11 mouse cellular contexts compared by ENCODE assay signal in the genomic region with DNA sequence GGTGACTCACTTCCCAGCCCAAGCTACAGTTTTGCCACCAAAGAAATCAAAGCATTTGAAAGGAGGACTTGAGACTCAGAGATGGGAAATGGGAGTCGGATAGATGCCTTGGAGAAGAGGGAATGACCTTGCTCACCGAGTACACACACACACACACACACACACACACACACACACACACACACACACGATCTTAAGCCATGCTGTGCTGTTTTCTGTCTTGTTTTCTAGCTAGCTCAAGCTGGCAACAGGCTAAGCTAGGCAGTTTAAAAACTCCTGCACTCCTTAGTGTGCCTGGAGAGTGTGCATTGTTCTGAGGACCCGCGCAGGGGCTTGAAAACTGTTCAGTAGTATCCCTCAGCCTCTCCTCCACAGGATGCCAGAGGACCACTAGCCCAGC. TPM values are rescaled to one million over a fixed set of nuclear protein-coding genes. Genes with fewer than 3 reads are reported as not detected.
DNase-seq lines count a peak whose midpoint lies in the region; ATAC-seq lines count a peak whose summit lies in the region.
"Had no signal": no experiment of that assay in that cellular context is flagged by ENCODE, and none has a peak within 500 bp of the region (broad histone marks: within the 10 kb centered on the region; RNA-seq: fewer than 3 reads in every experiment).

No protein-coding gene starts in this region.

- H3K27ac ChIP-seq in heart, embryonic 15.5 days: no peak overlapping the region
- no peak overlapping the region; the same call in 1 of the 2 replicates for H3K27ac ChIP-seq in embryonic facial prominence, embryonic 13.5 days
- no peak overlapping the region for H3K27ac ChIP-seq in forebrain, embryonic 15.5 days (replicated peaks)
- no peak overlapping the region for H3K27ac ChIP-seq in midbrain, embryonic 14.5 days (replicated peaks; ENCODE audit: low read depth, low read length)

- intact Hi-C loops in heart, postnatal 36 days (cut with DNase I): loop anchor here (2.0 to 10.0 kb wide), 2 partner anchors 31 to 519 kb away; no protein-coding TSS in a partner anchor
- intact Hi-C loops in gastrocnemius, postnatal 14 days (cut with DNase I; ENCODE audit: low total_unique reads): no loop called here

- no peaks in the 10 kb centered on the region for H3K36me3 ChIP-seq in heart, embryonic 15.5 days
- no peaks in the 10 kb centered on the region for H3K36me3 ChIP-seq in embryonic facial prominence, embryonic 13.5 days
- no peaks in the 10 kb centered on the region for H3K36me3 ChIP-seq in forebrain, embryonic 15.5 days
- H3K36me3 ChIP-seq in midbrain, embryonic 14.5 days (ENCODE audit: control insufficient read depth, insufficient read depth, low read length): no peaks in the 10 kb centered on the region

- no peaks in the 10 kb centered on the region for H3K9me3 ChIP-seq in heart, embryonic 15.5 days (replicated peaks)
- H3K9me3 ChIP-seq in embryonic facial prominence, embryonic 13.5 days: no peaks in the 10 kb centered on the region
- no peaks in the 10 kb centered on the region for H3K9me3 ChIP-seq in forebrain, embryonic 15.5 days
- no peaks in the 10 kb centered on the region for H3K9me3 ChIP-seq in midbrain, embryonic 14.5 days (ENCODE audit: control insufficient read depth, low read length)

- H3K4me3 ChIP-seq in heart, embryonic 15.5 days: no peak overlapping the region
- peak overlapping the region; percentile 49; the same call in 1 of the 2 replicates for H3K4me3 ChIP-seq in embryonic facial prominence, embryonic 13.5 days
- H3K4me3 ChIP-seq in forebrain, embryonic 15.5 days: no peak overlapping the region
- peak overlapping the region; percentile 45 for H3K4me3 ChIP-seq in midbrain, embryonic 14.5 days (replicated peaks; ENCODE audit: low read depth, low read length)

- H3K4me1 ChIP-seq in heart, embryonic 15.5 days (replicated peaks): peaks cover 11% of the 10 kb centered on the region
- H3K4me1 ChIP-seq in embryonic facial prominence, embryonic 13.5 days: peaks cover 35% of the 10 kb centered on the region
- peaks cover 9% of the 10 kb centered on the region for H3K4me1 ChIP-seq in forebrain, embryonic 15.5 days
- H3K4me1 ChIP-seq in midbrain, embryonic 14.5 days (ENCODE audit: control insufficient read depth, insufficient read depth, low read length): peaks cover 9% of the 10 kb centered on the region

- DNase-seq in heart, postnatal 36 days: no peak
- no peak for DNase-seq in midbrain, embryonic 14.5 days
- DNase-seq in layer of hippocampus, postnatal 25 days (ENCODE audit: extremely low spot score in 1 of 2, low spot score in 1 of 2): no peak
- no peak for DNase-seq in gastrocnemius, postnatal 14 days
- DNase-seq: thymus, adult 18-20 months had no signal

- WGBS in heart, embryonic 15.5 days: 45% methylated on average over 5 of the region's 5 CpGs
- WGBS in embryonic facial prominence, embryonic 13.5 days: 47% methylated on average over 5 of the region's 5 CpGs
- 36% methylated on average over 5 of the region's 5 CpGs for WGBS in forebrain, embryonic 15.5 days
- WGBS in midbrain, embryonic 14.5 days: 40% methylated on average over 5 of the region's 5 CpGs

- H3K4me2 ChIP-seq in heart, embryonic 15.5 days: peak overlapping the region; percentile 87
- H3K4me2 ChIP-seq in embryonic facial prominence, embryonic 13.5 days: peak overlapping the region; percentile 85
- peak overlapping the region; percentile 54 for H3K4me2 ChIP-seq in forebrain, embryonic 15.5 days (replicated peaks)
- H3K4me2 ChIP-seq in midbrain, embryonic 14.5 days (ENCODE audit: low read length): peak overlapping the region; percentile 83

- ATAC-seq in heart, embryonic 15.5 days (replicated peaks; ENCODE audit: insufficient number of reproducible peaks, insufficient read depth, low FRiP score, low read depth): no peak
- ATAC-seq in embryonic facial prominence, embryonic 13.5 days (ENCODE audit: insufficient number of reproducible peaks, insufficient read depth, low FRiP score, low TSS enrichment, low read depth): no peak
- ATAC-seq in forebrain, embryonic 15.5 days (replicated peaks): peak; percentile 35; the same call in 1 of the 2 replicates
- ATAC-seq in midbrain, embryonic 14.5 days (ENCODE audit: low FRiP score, low TSS enrichment): no peak

- H3K9ac ChIP-seq in heart, embryonic 15.5 days: no peak overlapping the region
- 0 out of 2 replicates have a peak overlapping the region, but pooled peaks have one; percentile 70 for H3K9ac ChIP-seq in embryonic facial prominence, embryonic 13.5 days
- no peak overlapping the region for H3K9ac ChIP-seq in forebrain, embryonic 15.5 days (replicated peaks)
- H3K9ac ChIP-seq in midbrain, embryonic 14.5 days (replicated peaks; ENCODE audit: low read length): no peak overlapping the region

- no peaks in the 10 kb centered on the region for H3K27me3 ChIP-seq in heart, embryonic 15.5 days
- H3K27me3 ChIP-seq in embryonic facial prominence, embryonic 13.5 days: no peaks in the 10 kb centered on the region
- H3K27me3 ChIP-seq in forebrain, embryonic 15.5 days: no peaks in the 10 kb centered on the region
- no peaks in the 10 kb centered on the region for H3K27me3 ChIP-seq in midbrain, embryonic 14.5 days (ENCODE audit: control insufficient read depth, insufficient read depth, low read length)

RNA-seq across cellular contexts. Expression of gene Col8a1, which starts 1.2 kb away (rescaled TPM):
- polyA plus RNA-seq in heart, embryonic 15.5 days (2015; fragmentation: Nextera tagmentation; extraction: Ambion mirVana): 2.3 and 2.8 TPM in 2 replicates
- total RNA-seq in heart, postnatal 36 days (2021): 1 to 10 TPM; 8.6 to 9.9 TPM
- 39.7 and 49.8 TPM in 2 replicates for polyA plus RNA-seq in embryonic facial prominence, embryonic 13.5 days (2015; fragmentation: Nextera tagmentation; extraction: Ambion mirVana)
- 1.1 and 6.0 TPM in 2 replicates for polyA plus RNA-seq in forebrain, embryonic 15.5 days (2015; fragmentation: Nextera tagmentation; extraction: Ambion mirVana)
- polyA plus RNA-seq in midbrain, embryonic 14.5 days (2014; fragmentation: Nextera tagmentation; extraction: Ambion mirVana): 2.0 and 2.4 TPM in 2 replicates
- under 1 TPM; 0.74 to 0.80 TPM for total RNA-seq in layer of hippocampus, postnatal 25 days (2021)
- total RNA-seq in gastrocnemius, postnatal 14 days (2021): 1 to 10 TPM; 4.8 to 7.8 TPM
- total RNA-seq: common myeloid progenitor, adult 5-6 weeks; hematopoietic stem cell, adult 5-6 weeks; MEL had no signal

Comparison
In these comparisons a context has a peak if more than half of its experiments do, and no peak if none do; other contexts are left out.
1. H3K4me3 ChIP-seq: peak in embryonic facial prominence, embryonic 13.5 days (single experiment) and midbrain, embryonic 14.5 days (single experiment); none in heart, embryonic 15.5 days (single experiment) and forebrain, embryonic 15.5 days (single experiment).
2. Peak in every context shown above with its lines, with median percentiles within 50 percentile points of each other: H3K4me2 ChIP-seq.